Mouse (Mus musculus): ENCODE measurements around the gene Ighmbp2.

GRCm38 (mm10) chr19:3275744-3276365 lies 7.0 kb downstream of the Ighmbp2 start:
- TF ChIP-seq CTCF (IDR thresholded peaks at IDR 0.05; ENCODE audit: low read depth, low read length) (no peak), POLR2A (IDR thresholded peaks at IDR 0.05; ENCODE audit: insufficient read depth, low read length) (no peak), EP300 (IDR thresholded peaks at IDR 0.05; ENCODE audit: insufficient read depth, low read depth, low read length) (no peak)

Measured in ES-Bruce4 (cell line).